Mouse (Mus musculus) embryonic stem cell, embryonic (primary cell): ENCODE results near the gene Trpc4ap.

ENCODE experiments used
- CTCF ChIA-PET, 4 experiments: fragments of 300-600 bp in 2 of 4; fragments of 350-600 bp in 2 of 4; sonication (Branson Sonifier 250); formaldehyde crosslinking; loops; one replicate each; lab custom pipeline; 2022; ENCODE audit warnings: inconsistent platforms in 2 of 4; lab: Charles Lee
- POLR2A ChIA-PET, 4 experiments: fragments of 300-600 bp in 2 of 4; fragments of 350-600 bp in 2 of 4; sonication (Branson Sonifier 250); formaldehyde crosslinking; loops; one replicate each; lab custom pipeline; 2022; ENCODE audit warnings: antibody characterized with exemption in 4 of 4, inconsistent platforms in 1 of 4; lab: Charles Lee

The Trpc4ap gene

GRCm38 (mm10) chr2:155624730-155625129 is 67.5 kb downstream of the Trpc4ap start:
- POLR2A ChIA-PET, result interaction anchor here in 3 of 4 experiments (0.6 to 2.7 kb wide), 10 partner anchors 14 to 114 kb away, joined by 3 to 17 read pairs (median 4); partner anchors contain the start of genes Myh7b (in 2 of the 3), Acss2 (in 1 of the 3) and Ggt7 (in 1 of the 3)

GRCm38 (mm10) chr2:155623996-155624395 is 68.2 kb downstream of the Trpc4ap start:
- POLR2A ChIA-PET, result interaction anchor here (0.6 to 2.7 kb wide), 14 partner anchors 13 to 120 kb away, joined by 3 to 17 read pairs (median 4); partner anchors contain the start of genes Acss2 (in 3 of the 4), Myh7b (in 3 of the 4), Ggt7 (in 2 of the 4) and Gss (in 1 of the 4)

More at GRCm38 (mm10) chr2:155624730-155625129, 67.5 kb downstream of the Trpc4ap start:
- CTCF ChIA-PET, result interaction anchor here (0.6 to 4.8 kb wide), 41 partner anchors 8 to 1019 kb away, joined by 3 to 35 read pairs (median 3); partner anchors contain the start of genes Acss2 (in 3 of the 4), Ggt7 (in 3 of the 4), Gss (in 3 of the 4) and Myh7b (in 2 of the 4)

DNA sequence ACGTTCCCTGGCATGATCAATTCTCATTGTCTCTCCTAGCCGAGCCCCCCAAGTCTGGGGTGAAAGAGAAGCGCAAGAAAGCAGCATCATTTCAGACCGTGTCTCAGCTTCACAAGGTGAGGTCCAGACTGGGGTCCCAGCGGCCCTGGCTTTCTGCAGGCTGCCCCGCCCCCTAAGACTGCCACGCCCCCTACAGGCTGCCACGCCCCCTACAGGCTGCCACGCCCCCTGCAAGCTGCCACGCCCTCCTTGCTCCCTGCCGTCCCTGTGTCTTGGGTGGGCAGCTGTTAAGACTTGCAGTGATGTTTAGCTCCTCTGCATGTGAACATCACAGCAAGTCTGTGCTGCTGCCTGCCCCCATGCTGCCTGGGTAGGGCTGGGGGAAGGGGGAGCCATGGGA is 69.6 kb downstream of the Trpc4ap start:
- POLR2A ChIA-PET, result interaction anchor here in 3 of 4 experiments (1.0 to 2.7 kb wide), 11 partner anchors 9 to 119 kb away, joined by 3 to 17 read pairs (median 4); partner anchors contain the start of genes Acss2 (in 2 of the 3), Ggt7 (in 2 of the 3), Gss (in 2 of the 3) and Myh7b (in 2 of the 3)
- CTCF ChIA-PET, result interaction anchor here (0.5 to 4.8 kb wide), 22 partner anchors 9 to 844 kb away, joined by 3 to 35 read pairs (median 4); partner anchors contain the start of genes Acss2 (in 3 of the 4), Ggt7 (in 3 of the 4) and Trpc4ap (in 1 of the 4)

More at GRCm38 (mm10) chr2:155623996-155624395, 68.2 kb downstream of the Trpc4ap start:
- CTCF ChIA-PET, result interaction anchor here (0.5 to 4.8 kb wide), 44 partner anchors 9 to 1018 kb away, joined by 3 to 35 read pairs (median 4); partner anchors contain the start of genes Acss2 (in 3 of the 4), Ggt7 (in 3 of the 4), Gss (in 3 of the 4) and Myh7b (in 2 of the 4)

- CTCF ChIA-PET, result interaction anchor here (0.6 to 5.5 kb wide), 41 partner anchors 8 to 950 kb away, joined by 3 to 100 read pairs (median 4); partner anchors contain the start of genes Acss2 (in 3 of the 4), Ggt7 (in 3 of the 4), Myh7b (in 3 of the 4) and Gss (in 1 of the 4)
- POLR2A ChIA-PET, result interaction anchor here in 3 of 4 experiments (0.6 to 11.7 kb wide), 20 partner anchors 9 to 987 kb away, joined by 3 to 117 read pairs (median 5); partner anchors contain the start of genes Acss2 (in 3 of the 3), Ggt7 (in 3 of the 3), Myh7b (in 3 of the 3) and Gss (in 2 of the 3)
Measured at GRCm38 (mm10) chr2:155619817-155620216, 72.4 kb downstream of the Trpc4ap start.

GRCm38 (mm10) chr2:155616971-155617370 is 75.2 kb downstream of the Trpc4ap start:
- ChIA-PET CTCF (interaction anchor here (0.7 to 5.5 kb wide), 10 partner anchors 9 to 166 kb away, joined by 3 to 100 read pairs (median 4); partner anchors contain the start of genes Acss2 (in 2 of the 4), Ggt7 (in 2 of the 4) and Gss (in 1 of the 4)), POLR2A (interaction anchor here in 3 of 4 experiments (0.7 to 11.7 kb wide), 17 partner anchors 10 to 103 kb away, joined by 3 to 117 read pairs (median 8); partner anchors contain the start of genes Gss (in 3 of the 3), Acss2 (in 1 of the 3) and Ggt7 (in 1 of the 3))

DNA sequence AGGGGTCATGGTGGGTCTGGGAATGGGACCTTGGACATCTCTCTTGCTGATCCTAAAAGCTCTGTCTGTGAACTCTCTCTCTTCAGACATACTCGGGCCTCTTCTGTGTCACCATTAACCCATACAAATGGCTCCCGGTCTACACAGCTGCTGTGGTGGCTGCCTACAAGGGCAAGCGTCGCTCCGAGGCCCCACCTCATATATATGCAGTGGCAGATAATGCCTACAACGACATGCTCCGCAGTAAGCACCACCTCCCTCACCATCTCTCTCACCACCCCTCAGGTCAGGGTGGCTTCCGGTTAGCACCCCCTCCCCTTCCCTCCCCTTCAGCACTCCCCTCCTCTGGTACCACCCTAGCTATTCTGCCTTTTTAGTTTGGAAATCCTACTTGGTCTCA is 78.2 kb downstream of the Trpc4ap start:
- ChIA-PET CTCF (interaction anchor here in 2 of 4 experiments (0.7 to 2.3 kb wide), 5 partner anchors 9 to 151 kb away, joined by 3 to 9 read pairs (median 5); no protein-coding TSS in a partner anchor), POLR2A (interaction anchor here in 3 of 4 experiments (0.6 to 11.7 kb wide), 11 partner anchors 11 to 834 kb away, joined by 3 to 117 read pairs (median 8); partner anchors contain the start of genes Gss (in 3 of the 3), Acss2 (in 2 of the 3) and Ggt7 (in 2 of the 3))

DNA sequence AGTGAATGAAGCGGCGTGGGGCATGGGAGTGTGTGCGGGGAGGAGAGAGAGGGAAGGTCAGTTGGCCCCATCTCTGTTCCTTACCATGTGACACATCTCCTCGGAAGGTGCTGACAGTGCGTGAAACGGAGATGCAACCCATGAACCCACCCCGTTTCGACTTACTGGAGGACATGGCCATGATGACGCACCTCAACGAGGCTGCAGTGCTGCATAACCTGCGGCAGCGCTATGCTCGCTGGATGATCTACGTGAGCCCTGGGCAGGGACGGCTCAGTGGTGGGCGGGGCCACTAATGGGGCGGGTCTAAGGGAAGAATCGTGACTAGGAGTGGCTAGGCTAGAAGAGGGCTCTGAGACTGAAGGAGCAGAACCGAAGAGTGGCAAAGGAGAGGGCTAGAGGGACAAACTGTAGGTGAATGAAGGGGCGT is 78.8 kb downstream of the Trpc4ap start:
- CTCF ChIA-PET, result interaction anchor here in 3 of 4 experiments (0.7 to 2.3 kb wide), 11 partner anchors 9 to 152 kb away, joined by 3 to 9 read pairs (median 4); partner anchors contain the start of genes Acss2 (in 1 of the 3) and Ggt7 (in 1 of the 3)
- POLR2A ChIA-PET, result interaction anchor here in 3 of 4 experiments (0.5 to 11.7 kb wide), 23 partner anchors 9 to 1984 kb away, joined by 3 to 117 read pairs (median 4); partner anchors contain the start of genes Gss (in 3 of the 3), Acss2 (in 1 of the 3), Eif6 (in 1 of the 3) and Ggt7 (in 1 of the 3)

DNA sequence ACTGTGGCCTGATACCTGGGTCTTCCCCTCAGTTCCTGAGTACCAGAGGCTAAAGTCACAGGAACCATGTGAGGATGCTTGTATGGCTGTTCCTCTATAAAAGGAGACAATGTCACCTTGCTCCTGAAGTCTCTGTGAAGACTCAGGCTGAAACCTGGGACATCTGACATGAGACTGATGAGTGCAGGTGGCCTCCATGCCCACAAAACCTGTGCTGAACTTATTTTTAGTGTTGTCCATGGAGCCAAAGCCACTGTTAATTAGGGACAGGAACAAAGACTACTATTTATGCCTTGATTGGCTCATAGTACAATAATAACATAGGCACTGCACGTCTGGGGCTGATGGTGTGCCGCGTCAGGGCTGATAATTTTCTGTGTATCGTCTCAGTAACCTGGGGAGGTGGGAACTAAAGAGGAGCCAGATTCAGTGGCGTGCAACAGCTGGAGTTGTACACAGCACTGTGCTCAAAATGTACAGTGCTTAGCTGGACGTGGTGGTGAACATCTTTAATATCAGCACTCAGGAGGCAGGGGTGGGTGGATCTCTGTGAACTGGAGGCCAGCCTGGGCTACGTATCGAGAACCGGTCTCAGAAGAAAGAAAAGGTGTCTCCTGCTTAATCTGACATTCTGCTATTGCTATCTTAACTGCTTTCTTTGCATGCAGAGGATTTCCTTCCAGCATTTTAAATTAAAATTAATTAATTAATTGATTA is 80.2 kb downstream of the Trpc4ap start:
- ChIA-PET CTCF (interaction anchor here in 3 of 4 experiments (0.7 to 2.3 kb wide), 10 partner anchors 8 to 97 kb away, joined by 3 to 9 read pairs (median 6); no protein-coding TSS in a partner anchor), POLR2A (interaction anchor here in 3 of 4 experiments (0.8 to 11.7 kb wide), 29 partner anchors 7 to 814 kb away, joined by 3 to 117 read pairs (median 5); partner anchors contain the start of genes Gss (in 2 of the 3), Acss2 (in 1 of the 3) and Ggt7 (in 1 of the 3))

DNA sequence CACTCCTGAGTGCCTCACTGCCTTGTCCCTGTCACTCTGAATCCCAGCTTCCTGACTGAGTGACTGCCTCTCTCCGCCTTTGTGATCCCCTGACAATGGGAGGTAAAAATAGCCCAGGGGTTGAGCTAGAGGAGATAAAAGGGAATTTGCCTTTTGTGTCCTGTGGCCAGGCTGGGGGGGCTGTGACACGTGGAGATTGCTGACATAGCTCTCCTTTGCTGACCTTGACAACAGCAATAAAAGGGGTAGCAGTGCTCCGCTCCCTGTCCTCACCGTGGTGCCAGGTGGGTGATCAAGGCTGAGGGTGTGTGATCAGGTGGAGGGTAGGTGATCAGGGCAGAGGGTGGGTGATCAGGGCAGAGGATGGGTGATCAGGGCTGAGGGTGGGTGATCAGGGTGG is 81.2 kb downstream of the Trpc4ap start, which contains the start of gene Myh7b:
Gene Myh7b, plus strand, starts transcription at position 235 of the 400 bp plus-strand sequence.
- POLR2A ChIA-PET, result interaction anchor here in 3 of 4 experiments (0.5 to 11.7 kb wide), 33 partner anchors 8 to 569 kb away, joined by 3 to 117 read pairs (median 5); partner anchors contain the start of genes Acss2 (in 2 of the 3), Ggt7 (in 2 of the 3), Gss (in 2 of the 3) and Rbm39 (in 1 of the 3)
- CTCF ChIA-PET, result interaction anchor here in 3 of 4 experiments (0.7 to 2.0 kb wide), 13 partner anchors 9 to 96 kb away, joined by 3 to 9 read pairs (median 4); partner anchors contain the start of genes Acss2 (in 1 of the 3), Ggt7 (in 1 of the 3) and Trpc4ap (in 1 of the 3)

DNA sequence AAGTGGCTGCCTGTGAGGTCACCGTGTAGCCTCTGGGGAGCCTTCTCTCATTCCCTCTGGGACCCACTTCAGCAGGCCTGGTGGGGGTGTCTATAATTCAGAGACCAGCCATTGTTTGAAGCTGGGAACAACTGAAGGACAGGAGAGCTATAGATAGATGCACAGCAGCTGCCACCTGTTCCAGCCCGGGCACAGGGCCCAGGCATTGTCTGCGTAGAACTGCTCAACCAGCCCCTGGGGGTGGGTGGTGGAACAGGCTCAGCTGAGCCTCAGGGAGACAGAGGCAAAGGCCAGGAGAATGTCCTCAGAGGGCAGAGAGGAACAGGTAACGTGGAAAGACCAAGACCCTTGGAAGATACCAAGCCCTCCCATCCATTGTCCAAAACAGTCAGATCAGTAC is 85.8 kb downstream of the Trpc4ap start:
- ChIA-PET CTCF (interaction anchor here in 2 of 4 experiments (1.4 to 1.6 kb wide), 2 partner anchors 10 to 22 kb away, joined by 3 to 4 read pairs; no protein-coding TSS in a partner anchor), POLR2A (interaction anchor here in 2 of 4 experiments (0.6 to 10.6 kb wide), 8 partner anchors 10 to 472 kb away, joined by 3 to 103 read pairs (median 7); partner anchors contain the start of genes Gss (in 2 of the 2), Acss2 (in 1 of the 2) and Ggt7 (in 1 of the 2))

GRCm38 (mm10) chr2:155605236-155605589 is 87.0 kb downstream of the Trpc4ap start:
- POLR2A ChIA-PET, result interaction anchor here (0.6 to 10.6 kb wide), 15 partner anchors 8 to 32 kb away, joined by 3 to 103 read pairs (median 5); partner anchors contain the start of gene Gss (in 2 of the 4)
- CTCF ChIA-PET, result interaction anchor here in 3 of 4 experiments (0.6 to 1.9 kb wide), 8 partner anchors 9 to 91 kb away, joined by 3 to 7 read pairs (median 3); partner anchors contain the start of gene Acss2 (in 1 of the 3)

- ChIA-PET POLR2A (interaction anchor here (0.6 to 10.6 kb wide), 16 partner anchors 8 to 33 kb away, joined by 3 to 103 read pairs (median 4); partner anchors contain the start of gene Gss (in 2 of the 4)), CTCF (interaction anchor here in 3 of 4 experiments (0.5 to 1.9 kb wide), 9 partner anchors 8 to 137 kb away, joined by 3 to 7 read pairs (median 3); partner anchors contain the start of gene Acss2 (in 1 of the 3))
Measured at GRCm38 (mm10) chr2:155604560-155605235, 87.5 kb downstream of the Trpc4ap start.

DNA sequence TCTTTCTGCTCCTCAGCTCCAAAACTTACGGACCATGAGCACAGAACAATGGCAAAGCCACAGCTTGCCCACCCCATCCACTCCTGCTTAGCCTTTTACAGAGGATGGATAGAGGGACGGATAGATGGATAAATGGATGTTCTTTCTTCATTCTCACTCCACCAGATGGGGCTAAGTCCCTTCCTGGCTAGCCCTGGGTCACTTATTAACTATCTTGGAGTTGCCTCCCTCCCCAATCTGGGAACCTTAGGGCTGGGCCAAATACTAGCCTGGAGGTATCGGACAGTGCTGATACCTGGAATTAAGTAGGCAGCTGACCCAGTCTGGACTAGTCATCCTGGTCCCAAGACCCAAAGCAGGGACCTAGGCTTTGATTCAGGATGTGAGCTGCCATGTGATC is 88.5 kb downstream of the Trpc4ap start:
- CTCF ChIA-PET, result interaction anchor here in 3 of 4 experiments (0.8 to 2.0 kb wide), 6 partner anchors 16 to 92 kb away, joined by 3 to 7 read pairs (median 3); partner anchors contain the start of gene Acss2 (in 1 of the 3)
- POLR2A ChIA-PET, result interaction anchor here in 3 of 4 experiments (1.4 to 10.6 kb wide), 9 partner anchors 9 to 25 kb away, joined by 3 to 103 read pairs (median 7); partner anchors contain the start of gene Gss (in 1 of the 3)

- CTCF ChIA-PET, result interaction anchor here in 2 of 4 experiments (1.0 to 2.5 kb wide), 4 partner anchors 12 to 88 kb away, joined by 3 to 11 read pairs (median 10); partner anchors contain the start of genes Acss2 (in 1 of the 2) and Ggt7 (in 1 of the 2)
- POLR2A ChIA-PET, result interaction anchor here in 3 of 4 experiments (0.5 to 7.3 kb wide), 7 partner anchors 8 to 35 kb away, joined by 3 to 103 read pairs (median 4); no protein-coding TSS in a partner anchor
Measured at GRCm38 (mm10) chr2:155595516-155595915, 96.7 kb downstream of the Trpc4ap start.

GRCm38 (mm10) chr2:155592854-155593283 is 99.3 kb downstream of the Trpc4ap start:
- ChIA-PET CTCF (interaction anchor here in 3 of 4 experiments (0.9 to 2.2 kb wide), 14 partner anchors 8 to 164 kb away, joined by 3 to 14 read pairs (median 6); partner anchors contain the start of genes Acss2 (in 1 of the 3) and Ggt7 (in 1 of the 3)), POLR2A (interaction anchor here in 3 of 4 experiments (0.6 to 7.3 kb wide), 36 partner anchors 9 to 604 kb away, joined by 3 to 117 read pairs (median 4); partner anchors contain the start of genes Acss2 (in 2 of the 3), Ggt7 (in 2 of the 3), Myh7b (in 2 of the 3) and 6430550D23Rik (in 1 of the 3))
